Mouse (Mus musculus) gonadal fat pad, adult 2 months (tissue): ENCODE data around the gene Dapp1. TPM values are rescaled to one million over a fixed set of nuclear protein-coding genes. Genes with fewer than 3 reads are reported as not detected.
"Not testable (repeated sequence)": the region's sequence is repeated elsewhere in the genome, so short reads cannot be mapped to it uniquely, and the experiment has no call there.

Experiments
- DNase-seq: peaks from one replicate; pipeline ENCODE4 v3.0.0-alpha.2; 2012; ENCODE audit warnings: low read depth
- polyA plus RNA-seq: library from polyadenylated mRNA; depleted of rRNA; stranded (reverse); fragments of >200 nt; gene quantifications from 2 replicates; pipeline ENCODE4 v1.2.3, GENCODE M21; 2012

Dapp1 gene
- polyA plus RNA-seq, 1 experiment = 3.1 TPM

DNA sequence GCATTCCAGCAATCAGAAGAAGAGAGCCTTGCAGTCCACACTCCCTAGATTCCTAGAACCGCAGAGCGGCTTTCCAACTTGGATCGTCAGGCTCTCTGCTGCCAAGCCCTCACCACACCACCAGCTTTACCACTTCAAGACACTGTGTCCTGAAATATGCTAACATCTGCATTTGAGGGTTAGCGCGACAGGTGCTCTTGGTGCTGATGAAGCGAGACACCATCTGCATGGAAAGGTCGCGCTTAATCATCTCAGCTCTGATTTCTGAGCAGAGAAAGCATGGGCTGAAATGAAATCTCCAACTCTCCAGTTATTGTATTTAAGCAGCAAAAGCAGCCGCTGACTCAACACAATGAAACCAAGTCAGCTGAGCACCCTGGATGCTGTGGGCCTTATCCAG lies 8.1 kb upstream of the Dapp1 start:
- no peak for DNase-seq

DNA sequence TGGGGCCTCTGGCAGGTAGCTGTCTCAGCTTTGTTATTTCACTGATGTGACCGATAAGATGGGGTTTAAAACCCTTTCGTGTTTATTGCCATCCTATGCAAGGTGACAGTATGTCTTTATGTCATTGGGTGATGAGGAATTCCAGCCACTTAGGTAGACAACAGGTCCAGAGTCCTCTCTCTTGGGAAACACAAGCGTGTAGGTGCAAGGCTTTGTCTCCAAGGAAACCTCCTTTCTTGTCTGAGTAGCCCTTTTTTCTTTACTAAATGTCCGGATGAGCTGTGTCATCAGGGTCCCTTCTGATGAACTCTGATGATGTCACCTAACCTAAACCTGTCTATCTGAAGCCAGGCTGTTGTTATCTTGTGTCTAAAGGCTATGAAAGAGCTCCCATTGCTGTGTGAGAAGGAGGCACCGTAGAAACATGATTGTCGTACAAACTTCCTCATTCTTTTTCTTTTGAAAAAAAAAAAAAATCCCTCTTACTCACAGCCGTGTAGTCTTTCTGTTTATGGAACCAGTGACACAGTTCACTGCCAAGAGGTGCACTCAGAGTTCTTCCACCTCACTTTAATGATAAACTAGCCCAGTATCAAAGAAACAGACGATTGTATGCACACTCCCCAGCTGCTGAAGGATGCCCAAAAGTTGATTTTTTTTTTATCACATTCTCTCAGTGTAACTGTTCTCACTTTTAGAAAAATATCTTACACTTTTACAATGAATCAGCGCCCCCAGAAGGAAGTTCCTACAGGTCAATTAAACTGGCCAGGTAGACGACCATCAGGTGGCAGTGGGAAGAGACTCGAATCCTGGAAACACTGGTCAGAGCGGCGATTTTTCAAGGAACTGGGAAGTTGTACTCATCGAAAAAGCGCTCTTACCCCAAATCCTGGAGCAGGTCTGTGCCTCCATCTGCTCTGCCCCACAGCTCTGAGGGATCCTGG lies 637 bp downstream of the Dapp1 start:
- no peak for DNase-seq

DNA sequence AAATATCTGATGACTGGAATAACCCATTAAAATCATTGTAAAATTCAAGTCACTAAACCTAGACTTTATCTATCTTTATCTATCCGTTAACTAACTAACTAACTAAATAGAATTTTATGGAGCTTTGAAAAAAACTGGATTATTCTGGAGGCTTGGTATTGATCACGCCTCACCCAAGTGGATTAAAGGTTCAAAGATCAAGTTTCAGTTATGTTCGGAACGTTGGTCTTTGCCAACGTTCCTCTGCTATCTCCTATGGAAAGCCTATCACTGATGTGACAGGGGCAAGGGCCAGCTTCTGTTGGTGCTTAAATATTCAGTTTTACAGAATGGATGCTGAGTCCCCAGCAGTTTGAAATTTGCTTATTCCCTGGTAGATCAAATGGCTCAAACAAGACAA lies 3.1 kb downstream of the Dapp1 start:
- no peak for DNase-seq

DNA sequence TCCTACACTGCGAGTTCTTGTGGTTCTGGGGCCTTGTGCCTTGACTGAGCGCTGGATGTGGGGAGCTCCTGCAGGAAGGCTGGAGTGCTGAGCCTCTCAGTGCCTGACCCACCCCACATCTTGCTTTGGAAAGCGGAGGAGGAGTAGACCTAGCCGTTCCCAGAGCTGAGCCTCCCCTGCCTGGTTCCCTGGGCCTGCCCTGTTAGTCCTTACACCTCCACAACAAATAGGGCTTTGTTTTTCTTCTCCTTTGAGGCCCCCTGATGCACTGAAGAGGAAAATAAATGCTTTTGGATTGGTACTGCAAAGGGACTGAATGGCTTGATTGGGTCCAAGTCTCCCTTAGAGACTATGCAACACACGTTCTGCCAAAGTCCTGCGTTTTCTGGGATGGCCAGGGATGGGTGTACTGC lies 3.7 kb downstream of the Dapp1 start:
- DNase-seq = no peak

DNA sequence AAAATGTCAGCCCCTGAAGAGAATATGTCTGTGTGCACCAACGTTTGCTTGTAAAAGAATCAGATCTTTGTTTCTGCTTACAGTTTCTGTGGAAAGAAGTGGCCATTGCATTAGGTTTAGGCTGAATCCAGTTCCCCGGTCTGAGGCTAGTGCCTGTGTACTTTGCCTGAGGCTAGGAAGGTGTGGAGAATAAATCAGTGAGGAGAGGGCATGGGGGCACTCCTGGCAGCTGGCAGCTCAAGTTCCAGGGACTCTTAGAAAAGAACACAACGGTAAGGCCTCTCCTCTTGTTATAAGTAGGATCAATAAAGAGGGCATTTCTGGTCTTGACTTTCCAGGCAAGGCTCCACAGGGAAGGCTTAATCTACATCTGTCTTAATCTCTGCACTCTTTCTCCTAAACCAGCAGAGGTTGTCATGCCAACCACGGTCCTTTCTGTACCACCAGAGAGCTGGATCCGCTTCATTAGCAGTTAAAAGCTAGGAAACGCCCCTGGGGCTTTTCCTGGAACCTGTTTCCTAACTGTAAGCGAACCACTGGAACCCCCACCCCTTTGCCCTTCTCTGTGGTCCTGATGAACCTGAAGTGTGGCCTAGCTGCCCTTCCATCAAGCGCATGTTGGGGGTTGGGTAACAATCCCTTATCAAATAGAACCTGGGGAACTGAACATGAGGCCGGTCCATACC lies 4.3 kb downstream of the Dapp1 start:
- DNase-seq = no peak

DNA sequence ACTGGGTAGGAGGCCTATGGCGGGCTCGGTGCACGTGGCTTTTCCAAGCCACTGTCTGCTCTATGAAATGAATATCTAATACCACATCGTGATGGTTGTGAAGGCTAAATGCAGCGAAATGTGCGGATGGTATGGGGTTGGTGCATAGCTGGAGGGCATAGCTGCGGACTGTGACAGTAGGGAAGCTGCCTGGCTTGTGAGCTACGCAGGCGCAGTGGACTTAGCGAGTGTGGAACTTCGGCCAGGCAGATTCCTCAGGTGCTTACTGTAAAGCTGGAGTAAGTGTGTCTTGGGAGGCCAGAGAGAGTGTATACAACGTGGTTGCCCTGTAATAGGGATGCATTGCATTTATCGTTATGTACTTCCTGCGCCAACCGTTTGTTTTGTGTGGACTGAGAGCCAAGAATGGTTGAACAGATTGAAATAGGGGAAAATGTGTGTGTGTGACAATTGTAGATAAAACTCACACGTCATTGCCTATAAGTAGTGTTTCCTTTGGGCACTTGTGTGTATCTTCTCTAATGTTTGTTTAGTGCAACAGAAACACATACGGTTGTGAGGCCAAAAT lies 5.4 kb downstream of the Dapp1 start:
- DNase-seq = no peak

DNA sequence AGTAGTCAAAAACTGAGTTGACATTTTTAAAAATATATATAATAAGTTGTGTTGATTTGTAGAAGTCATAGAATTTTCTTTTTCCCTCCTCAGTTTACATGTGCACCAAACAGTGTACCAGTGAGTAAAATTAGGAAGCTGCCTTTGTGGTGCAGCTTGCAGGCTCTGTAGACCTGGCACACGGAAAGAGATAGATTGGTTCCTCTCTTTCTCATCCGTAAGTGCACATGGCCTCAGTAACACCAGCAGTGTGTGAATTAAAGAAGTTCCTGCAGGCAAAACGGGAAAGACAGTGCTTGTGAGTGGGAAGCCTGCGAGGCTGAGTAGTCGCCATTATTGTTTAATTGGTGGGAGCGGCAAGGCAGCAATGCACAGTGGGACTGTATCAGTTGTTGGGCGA lies 5.9 kb downstream of the Dapp1 start:
- DNase-seq = no peak

DNA sequence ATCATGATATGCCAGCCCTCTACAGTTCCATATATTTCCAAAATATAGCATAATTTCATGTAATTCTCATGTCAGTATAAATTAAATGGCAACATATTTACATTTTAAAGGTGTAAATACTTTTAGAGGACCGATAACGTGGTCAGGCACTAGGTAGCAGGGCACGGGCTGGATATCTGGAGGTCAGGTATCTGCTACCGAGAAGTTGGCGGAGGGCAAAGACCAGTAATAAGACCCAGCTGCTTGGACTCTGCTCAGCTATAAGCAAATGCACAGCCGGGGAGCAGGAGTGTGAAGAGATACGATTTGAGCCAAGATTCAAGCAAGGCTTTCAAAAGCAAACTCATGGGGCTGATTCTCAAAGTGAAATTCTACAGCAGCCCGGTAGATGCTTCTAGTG lies 7.0 kb downstream of the Dapp1 start:
- no peak for DNase-seq

DNA sequence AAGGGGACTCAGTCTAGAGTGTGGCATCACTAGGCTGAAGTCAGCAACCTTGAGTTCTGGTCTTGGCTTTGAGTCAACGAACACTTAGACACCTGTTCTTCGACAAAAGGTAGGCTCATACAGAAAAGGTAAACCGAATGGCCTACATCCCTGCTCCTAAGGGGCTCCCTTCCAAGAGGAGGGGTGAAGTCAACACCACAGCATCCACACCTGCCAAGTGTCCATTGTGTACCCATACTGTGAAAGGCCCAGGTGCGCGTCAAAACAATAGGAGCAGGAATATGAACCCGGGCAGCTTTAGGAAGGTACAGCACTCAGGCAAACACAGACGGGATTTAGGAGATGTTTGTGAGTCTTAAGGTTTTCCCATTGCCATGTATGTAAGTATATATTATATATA lies 8.4 kb downstream of the Dapp1 start:
- no peak for DNase-seq

DNA sequence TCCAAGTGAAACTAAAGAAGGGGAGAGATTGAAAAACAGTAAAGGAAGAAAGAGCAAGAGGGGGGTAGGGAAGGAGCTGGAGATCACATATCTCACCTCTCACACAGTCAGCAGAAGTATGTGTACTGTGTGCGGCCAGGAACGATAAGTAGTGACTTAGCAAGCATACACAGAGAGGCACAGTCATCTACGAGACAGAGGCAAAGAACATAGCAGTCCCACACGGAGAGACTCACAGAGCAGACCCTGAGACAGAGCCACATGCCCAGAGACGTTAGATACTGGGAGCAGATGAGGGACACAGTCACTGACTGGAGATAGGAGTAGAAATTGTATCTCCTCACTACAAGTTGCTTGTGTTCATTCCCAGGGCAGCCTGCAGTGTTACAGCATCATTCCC lies 9.1 kb downstream of the Dapp1 start:
- DNase-seq = no peak

DNA sequence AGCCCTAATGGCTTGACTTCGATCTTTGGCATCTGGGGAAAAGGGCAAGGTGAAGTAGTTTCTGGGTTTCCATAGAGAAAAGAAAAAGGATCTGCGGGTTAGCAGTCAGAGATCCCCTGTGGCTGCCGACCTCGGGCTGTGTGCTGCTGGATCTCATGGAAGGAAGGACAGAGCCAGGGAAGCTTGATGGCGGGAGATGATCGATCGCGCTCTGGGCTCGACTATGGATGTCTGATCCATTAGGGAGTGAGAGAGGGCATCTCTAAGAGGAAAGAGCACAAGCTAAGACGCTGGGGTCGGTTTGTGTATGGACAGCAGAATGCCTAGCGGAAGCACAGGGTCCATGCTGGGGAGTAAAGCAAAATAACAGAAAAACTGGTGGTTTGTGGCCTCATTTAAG lies 11.4 kb downstream of the Dapp1 start:
- no peak for DNase-seq

DNA sequence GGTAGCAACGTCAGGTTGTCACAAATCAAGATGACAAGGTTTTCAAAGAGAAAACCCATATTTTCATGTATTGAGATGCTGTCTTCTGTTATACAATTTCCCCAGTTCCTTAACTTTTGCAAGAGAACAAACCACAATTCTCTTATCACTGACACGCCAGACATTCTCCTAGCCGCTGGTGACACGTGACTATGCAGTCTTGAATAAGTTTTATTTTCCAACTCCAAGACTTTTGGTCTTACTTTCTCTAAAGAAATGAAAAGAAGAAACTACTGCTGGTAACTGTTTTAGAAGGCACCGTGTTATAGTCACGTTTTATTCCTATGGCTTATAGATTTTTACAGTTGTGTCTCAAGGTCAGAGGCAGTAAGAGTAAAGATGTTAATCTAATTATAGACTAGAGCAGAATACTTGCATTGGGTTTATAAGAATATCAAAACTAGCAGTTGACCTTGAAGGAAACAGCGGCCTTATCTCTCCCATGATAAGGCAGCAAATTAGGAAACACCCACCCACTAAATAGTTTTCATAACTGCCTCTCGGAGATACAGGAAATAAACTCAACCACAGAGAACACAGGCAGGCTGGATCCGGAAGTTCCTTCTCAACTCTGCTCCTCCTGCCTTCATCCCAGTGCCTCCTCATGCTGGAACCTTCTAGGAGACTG lies 12.4 kb downstream of the Dapp1 start:
- DNase-seq = no peak

DNA sequence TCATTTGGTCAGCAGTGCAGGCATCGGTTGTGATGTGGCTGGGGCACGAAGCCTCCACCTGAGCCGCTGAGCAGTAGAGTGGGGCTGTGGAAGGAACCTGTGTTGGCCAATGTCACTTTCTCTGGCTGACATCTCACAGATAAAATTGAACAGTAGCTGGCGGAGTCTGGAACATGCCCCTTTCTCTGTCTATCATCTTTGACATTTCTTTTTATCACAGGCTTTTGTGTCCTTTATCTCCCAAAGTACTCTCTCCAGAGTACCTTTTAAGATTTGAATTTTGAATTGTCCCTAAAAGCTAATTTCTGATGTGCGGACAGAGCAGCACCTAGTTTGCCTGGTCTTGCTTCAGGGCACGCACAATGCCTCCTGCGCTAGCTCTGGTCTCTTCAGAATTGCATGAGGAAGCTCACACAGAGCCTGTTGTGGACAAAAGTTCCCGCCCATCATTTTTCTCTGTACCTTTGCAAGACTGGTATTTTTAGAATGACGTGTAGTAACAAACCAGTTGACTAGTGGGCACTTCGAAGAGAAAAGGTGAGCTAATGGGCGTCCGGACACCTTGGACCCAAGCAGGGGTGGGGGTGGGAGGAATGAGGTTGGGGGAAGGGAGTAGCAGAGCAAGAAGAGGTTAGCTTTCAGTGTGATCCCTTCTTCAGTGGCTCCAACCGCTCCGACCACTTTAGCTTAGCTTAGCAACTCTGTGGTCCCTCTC lies 13.1 kb downstream of the Dapp1 start:
- DNase-seq = no peak

DNA sequence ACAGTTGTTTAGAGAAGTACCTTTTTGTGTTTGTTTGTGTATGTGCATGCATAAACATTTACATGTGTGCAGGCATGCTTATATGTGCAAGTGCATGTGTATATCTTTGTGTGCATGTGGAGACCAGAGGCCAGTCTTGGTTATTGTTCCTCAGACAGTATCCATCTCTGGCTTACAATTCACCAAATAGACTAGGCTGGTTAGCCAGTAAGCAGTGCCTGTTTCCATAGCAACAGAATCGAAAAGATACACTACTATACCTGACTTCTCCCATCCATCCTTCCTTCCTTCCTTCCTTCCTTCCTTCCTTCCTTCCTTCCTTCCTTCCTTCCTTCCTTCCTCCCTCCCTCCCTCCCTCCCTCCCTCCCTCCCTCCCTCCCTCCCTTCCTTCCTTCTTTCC lies 17.3 kb downstream of the Dapp1 start:
- not testable (repeated sequence) for DNase-seq

DNA sequence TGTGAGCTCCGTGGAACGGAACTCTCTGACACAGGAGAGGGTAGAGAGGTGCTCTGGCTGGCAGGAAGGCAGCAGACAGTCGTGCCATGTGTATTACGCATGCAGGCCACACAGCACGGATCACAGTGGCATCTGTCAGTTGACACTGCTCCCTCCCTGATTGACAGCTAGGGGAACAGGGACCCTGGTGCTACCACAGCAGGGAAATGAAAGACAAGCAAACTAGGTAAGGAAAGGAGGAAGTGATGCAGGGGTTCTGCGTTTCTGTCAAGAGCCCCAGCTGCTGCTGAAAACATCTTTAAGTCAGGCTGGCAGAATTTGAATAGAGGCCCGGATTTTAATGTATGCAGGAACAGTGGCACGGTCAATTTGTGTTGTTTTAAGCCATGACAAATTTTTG lies 17.8 kb downstream of the Dapp1 start:
- no peak for DNase-seq

DNA sequence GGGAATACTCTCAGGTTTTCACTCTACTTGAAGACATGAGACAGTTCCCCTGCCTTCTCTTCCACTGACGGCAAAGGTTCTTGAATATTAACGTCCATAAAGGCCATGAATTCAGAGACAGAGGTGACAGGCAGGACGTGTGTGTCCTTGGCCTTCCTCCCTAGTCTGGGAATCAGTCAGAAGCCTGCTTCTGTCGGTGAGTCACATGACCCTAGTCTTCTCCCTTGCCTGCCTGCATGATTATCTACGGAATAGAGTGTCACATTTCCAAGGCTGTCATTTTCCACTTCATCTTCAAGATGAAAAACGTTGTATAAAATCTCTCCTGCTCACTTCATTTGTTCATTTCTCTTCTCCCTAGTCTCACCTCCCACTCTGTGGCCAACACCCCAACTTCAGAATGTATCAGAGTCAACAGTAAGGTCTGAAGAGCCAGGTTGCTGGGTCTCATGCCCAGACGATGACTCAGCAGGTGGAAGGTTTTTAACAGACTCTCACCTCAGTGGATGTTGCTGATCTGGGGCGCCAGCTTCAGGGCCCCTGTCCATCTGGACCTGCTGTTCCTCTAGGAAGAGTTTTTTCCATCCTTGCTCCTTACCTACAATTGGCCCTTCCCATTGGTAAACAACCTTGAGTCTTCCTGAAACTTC lies 19.5 kb downstream of the Dapp1 start:
- DNase-seq = no peak

DNA sequence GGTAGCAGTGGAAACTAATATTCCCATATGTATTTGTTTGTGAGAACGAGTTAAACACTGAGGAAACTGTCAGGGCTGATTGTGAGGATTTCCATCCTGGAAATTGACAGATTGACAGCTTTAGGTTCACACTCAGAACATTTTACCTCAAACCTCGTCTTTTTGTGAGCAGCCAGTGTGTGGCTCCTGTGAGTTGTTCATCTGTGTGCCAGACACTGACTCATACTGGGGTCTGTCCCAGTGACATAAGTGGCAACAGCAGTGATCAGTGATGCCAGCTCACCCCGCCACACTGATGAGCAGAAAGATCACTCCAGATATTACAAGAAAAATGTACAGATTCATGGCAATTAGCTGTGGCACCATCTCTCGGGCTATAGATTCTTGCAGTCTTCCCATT lies 21.9 kb downstream of the Dapp1 start:
- DNase-seq = no peak

DNA sequence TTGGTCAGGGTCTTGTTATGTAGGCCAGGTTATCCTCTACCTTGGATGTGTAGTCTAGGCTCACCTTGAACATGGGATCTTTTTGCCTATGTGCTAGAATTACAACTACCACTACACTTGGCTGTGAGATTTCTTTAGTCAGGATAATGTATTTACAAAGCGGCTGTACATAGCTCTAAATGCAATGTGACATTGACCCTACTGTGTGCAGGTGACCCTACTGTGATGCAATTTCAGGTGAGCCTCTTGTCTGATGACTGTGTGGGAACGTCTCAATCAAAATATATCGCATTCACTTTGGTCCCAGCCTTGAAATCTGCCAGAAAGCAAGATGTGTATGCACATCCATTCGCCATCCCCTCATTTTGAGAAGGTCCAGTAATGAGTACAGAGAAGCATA lies 23.0 kb downstream of the Dapp1 start:
- DNase-seq = no peak

DNA sequence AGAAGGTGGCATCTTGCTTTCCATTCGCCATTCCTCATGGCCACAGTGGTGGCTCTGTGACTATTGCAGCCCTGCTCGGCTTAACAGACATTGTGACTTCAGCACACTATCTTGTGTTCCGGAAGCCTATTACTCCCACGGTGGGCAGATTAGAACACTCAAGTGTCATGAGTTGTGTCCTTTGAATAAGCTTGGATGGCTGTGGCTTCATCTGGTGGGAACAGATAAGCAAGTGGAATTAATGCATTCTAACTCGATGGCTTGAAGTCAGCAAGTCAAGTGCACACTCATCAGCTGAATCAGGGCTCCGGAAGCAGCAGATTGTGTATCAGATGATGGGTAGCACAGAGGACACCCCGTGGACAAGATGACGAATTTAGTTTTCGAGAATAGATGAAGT lies 23.5 kb downstream of the Dapp1 start:
- no peak for DNase-seq

DNA sequence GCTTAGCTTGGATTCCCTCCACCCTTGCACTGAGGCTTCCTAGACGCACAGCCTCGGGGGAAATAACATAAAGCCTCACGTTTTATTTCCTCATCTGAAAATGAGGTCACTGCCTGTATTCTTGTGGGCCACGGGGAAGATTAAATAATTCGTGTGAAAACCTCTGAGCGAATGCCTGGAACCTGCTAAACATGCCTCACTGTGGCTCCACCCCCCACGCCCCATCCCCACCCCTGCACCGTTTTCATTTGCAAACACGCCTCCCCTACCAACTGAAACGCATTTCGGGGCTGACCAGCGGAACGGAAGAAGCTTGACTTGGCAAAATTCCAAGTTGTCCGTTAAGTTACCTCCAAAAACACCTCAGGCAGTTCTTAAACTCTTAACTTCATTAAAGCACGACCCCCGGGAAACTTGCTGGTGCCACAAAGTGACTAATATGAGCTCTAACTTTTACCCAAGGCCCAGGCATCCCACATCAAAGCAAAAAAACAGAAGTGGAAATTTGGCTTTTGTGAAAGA lies 25.7 kb downstream of the Dapp1 start:
- no peak for DNase-seq
